Mouse (Mus musculus): Measurements from ENCODE around the gene Hlx. TPM values are rescaled to one million over a fixed set of nuclear protein-coding genes. Genes with fewer than 3 reads are reported as not detected.

Hlx gene
- total and polyA plus RNA-seq, 3 experiments: 2.4 to 9.6 TPM; not detected in 1

DNA sequence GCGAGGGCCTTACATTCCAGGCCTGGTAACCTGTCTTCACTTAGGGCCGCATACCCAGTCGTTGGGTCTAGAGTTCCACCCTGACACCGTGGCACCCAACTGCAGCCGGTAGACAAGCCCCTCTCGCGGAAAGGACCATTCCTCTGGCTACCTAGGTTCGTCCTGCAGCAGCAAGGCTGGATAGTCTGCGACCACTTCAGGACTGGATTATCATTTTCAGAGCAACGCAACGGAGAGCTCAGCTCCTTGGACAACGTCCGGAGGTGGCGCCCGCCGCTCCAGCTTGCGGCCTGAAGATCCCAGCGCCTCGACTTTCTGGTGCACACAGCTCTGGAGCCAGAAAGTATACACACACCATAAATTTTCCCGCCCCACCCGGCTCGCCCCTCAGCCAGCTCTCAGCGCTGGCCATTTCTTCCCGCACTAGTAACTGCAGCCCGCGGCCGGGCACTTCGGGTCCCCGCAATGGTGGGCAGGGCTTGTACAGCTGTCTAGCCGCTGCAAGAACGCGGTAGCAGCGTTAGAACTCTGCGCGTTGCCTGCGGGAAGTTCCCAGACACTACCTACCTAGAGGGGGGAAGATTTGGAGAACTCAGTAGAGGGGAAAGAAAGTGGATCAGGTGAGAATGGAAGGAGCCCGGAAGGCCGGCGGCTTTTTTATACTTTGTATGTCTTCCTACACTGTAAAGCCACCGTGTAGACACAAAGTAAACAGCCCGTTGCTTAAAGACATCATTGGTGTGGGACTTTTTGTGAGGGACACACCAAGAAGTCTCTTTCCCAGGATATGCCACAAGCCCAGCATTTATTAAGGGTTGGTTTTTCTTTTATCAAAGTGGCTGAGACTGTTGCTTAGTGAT, 13.9 kb downstream of the Hlx start:
- Histone ChIP-seq H3K9me3 (replicated peaks; ENCODE audit: insufficient read depth, low read length) (no peaks in the 10 kb centered on the region), H3K9ac (ENCODE audit: control insufficient read depth, low read depth, low read length, poor library complexity, severe bottlenecking) (no peak overlapping the region), H3K27me3 (ENCODE audit: control insufficient read depth in 1 of 2, insufficient read depth in 2 of 2, low read length in 2 of 2) (no peaks in the 10 kb centered on the region; a peak in 1 of 4 replicates), H3K4me1 (ENCODE audit: control insufficient read depth in 1 of 2, insufficient read depth in 2 of 2, low read length in 2 of 2) (no peaks in the 10 kb centered on the region), H3K27ac (ENCODE audit: control insufficient read depth, low read depth, low read length) (no peak overlapping the region), H3K36me3 (ENCODE audit: control insufficient read depth in 1 of 2, insufficient read depth in 2 of 2, low read length in 2 of 2) (no peaks in the 10 kb centered on the region), H3K79me2 (ENCODE audit: control insufficient read depth, insufficient read depth, low read length, poor library complexity) (no peaks in the 10 kb centered on the region), H3K4me3 (ENCODE audit: control insufficient read depth in 1 of 2, insufficient read depth in 1 of 2, low read depth in 2 of 2, low read length in 2 of 2) (no peak overlapping the region)
- DNase-seq (ENCODE audit: low read depth, low spot score): no peak
- TF ChIP-seq SIN3A (IDR thresholded peaks at IDR 0.05; ENCODE audit: low read length): no peak
- no peak for TF ChIP-seq ZMIZ1 (IDR thresholded peaks at IDR 0.05; ENCODE audit: low read depth, low read length)
- no peak for TF ChIP-seq ELF1 (IDR thresholded peaks at IDR 0.05; ENCODE audit: low read depth, low read length)
- TF ChIP-seq MAZ (IDR thresholded peaks at IDR 0.05; ENCODE audit: low read depth, low read length): no peak
- no peak for TF ChIP-seq HCFC1 (IDR thresholded peaks at IDR 0.05; ENCODE audit: low read depth, low read length)
- TF ChIP-seq SMC3 (IDR thresholded peaks at IDR 0.05; ENCODE audit: low read depth, low read length): no peak
- TF ChIP-seq E2F4 (IDR thresholded peaks at IDR 0.05; ENCODE audit: borderline replicate concordance, low read depth, low read length): no peak
- TF ChIP-seq GATA1 (IDR thresholded peaks at IDR 0.05; ENCODE audit: low read depth, low read length): no peak
- no peak for TF ChIP-seq RCOR1 (IDR thresholded peaks at IDR 0.05; ENCODE audit: low read depth, low read length)

- no peak for DNase-seq (ENCODE audit: low read depth, low spot score)
- H3K9me3 ChIP-seq (replicated peaks; ENCODE audit: insufficient read depth, low read length): no peaks in the 10 kb centered on the region
- H3K27ac ChIP-seq (ENCODE audit: control insufficient read depth, low read depth, low read length): no peak overlapping the region
- no peaks in the 10 kb centered on the region; a peak in 1 of 4 replicates for H3K27me3 ChIP-seq (ENCODE audit: control insufficient read depth in 1 of 2, insufficient read depth in 2 of 2, low read length in 2 of 2)
- TF ChIP-seq BHLHE40 (IDR thresholded peaks at IDR 0.05; ENCODE audit: borderline replicate concordance, low read depth, low read length) (no peak), POLR2AphosphoS5 (IDR thresholded peaks at IDR 0.05; ENCODE audit: borderline replicate concordance, low read depth, low read length) (no peak), GATA1 (IDR thresholded peaks at IDR 0.05; ENCODE audit: low read depth, low read length) (no peak), CHD1 (IDR thresholded peaks at IDR 0.05; ENCODE audit: low read depth, low read length) (no peak), MAZ (IDR thresholded peaks at IDR 0.05; ENCODE audit: low read depth, low read length) (no peak), EP300 (IDR thresholded peaks at IDR 0.05; ENCODE audit: low read depth in 1 of 2, low read length in 2 of 2) (no peak), NELFE (IDR thresholded peaks at IDR 0.05; ENCODE audit: low read depth, low read length) (no peak), E2F4 (IDR thresholded peaks at IDR 0.05; ENCODE audit: borderline replicate concordance, low read depth, low read length) (no peak), POLR2A (IDR thresholded peaks at IDR 0.05; ENCODE audit: control insufficient read depth in 1 of 2, insufficient read depth in 1 of 2, low read depth in 1 of 2, low read length in 2 of 2, poor library complexity in 1 of 2) (no peak), UBTF (IDR thresholded peaks at IDR 0.05; ENCODE audit: borderline replicate concordance, insufficient read depth, low read depth, low read length) (no peak), MEF2A (IDR thresholded peaks at IDR 0.05; ENCODE audit: extremely low read depth, insufficient replicate concordance, low read depth, low read length, poor library complexity, severe bottlenecking) (no peak), SMC3 (IDR thresholded peaks at IDR 0.05; ENCODE audit: low read depth, low read length) (no peak)
- H3K36me3 ChIP-seq (ENCODE audit: control insufficient read depth in 1 of 2, insufficient read depth in 2 of 2, low read length in 2 of 2): no peaks in the 10 kb centered on the region
- H3K9ac ChIP-seq (ENCODE audit: control insufficient read depth, low read depth, low read length, poor library complexity, severe bottlenecking): no peak overlapping the region
- H3K4me3 ChIP-seq (ENCODE audit: control insufficient read depth in 1 of 2, insufficient read depth in 1 of 2, low read depth in 2 of 2, low read length in 2 of 2): no peak overlapping the region
- H3K79me2 ChIP-seq (ENCODE audit: control insufficient read depth, insufficient read depth, low read length, poor library complexity): no peaks in the 10 kb centered on the region
- H3K4me1 ChIP-seq (ENCODE audit: control insufficient read depth in 1 of 2, insufficient read depth in 2 of 2, low read length in 2 of 2): no peaks in the 10 kb centered on the region
Observed at GRCm38 (mm10) chr1:184717691-184718200, 14.7 kb downstream of the Hlx start.

All from MEL (cell line).